Mouse (Mus musculus) heart, postnatal 0 days (tissue): ENCODE data around the gene Gpn3.

Source experiments
- CTCF ChIP-seq: IDR thresholded peaks from 2 replicates; pipeline ENCODE4 v1.5.1; 2016; ENCODE audit warnings: antibody characterized with exemption, control low read depth, low read depth
- EP300 ChIP-seq: IDR thresholded peaks from 2 replicates; pipeline ENCODE4 v1.6.1; 2016; ENCODE audit warnings: antibody characterized with exemption, low read depth

DNA sequence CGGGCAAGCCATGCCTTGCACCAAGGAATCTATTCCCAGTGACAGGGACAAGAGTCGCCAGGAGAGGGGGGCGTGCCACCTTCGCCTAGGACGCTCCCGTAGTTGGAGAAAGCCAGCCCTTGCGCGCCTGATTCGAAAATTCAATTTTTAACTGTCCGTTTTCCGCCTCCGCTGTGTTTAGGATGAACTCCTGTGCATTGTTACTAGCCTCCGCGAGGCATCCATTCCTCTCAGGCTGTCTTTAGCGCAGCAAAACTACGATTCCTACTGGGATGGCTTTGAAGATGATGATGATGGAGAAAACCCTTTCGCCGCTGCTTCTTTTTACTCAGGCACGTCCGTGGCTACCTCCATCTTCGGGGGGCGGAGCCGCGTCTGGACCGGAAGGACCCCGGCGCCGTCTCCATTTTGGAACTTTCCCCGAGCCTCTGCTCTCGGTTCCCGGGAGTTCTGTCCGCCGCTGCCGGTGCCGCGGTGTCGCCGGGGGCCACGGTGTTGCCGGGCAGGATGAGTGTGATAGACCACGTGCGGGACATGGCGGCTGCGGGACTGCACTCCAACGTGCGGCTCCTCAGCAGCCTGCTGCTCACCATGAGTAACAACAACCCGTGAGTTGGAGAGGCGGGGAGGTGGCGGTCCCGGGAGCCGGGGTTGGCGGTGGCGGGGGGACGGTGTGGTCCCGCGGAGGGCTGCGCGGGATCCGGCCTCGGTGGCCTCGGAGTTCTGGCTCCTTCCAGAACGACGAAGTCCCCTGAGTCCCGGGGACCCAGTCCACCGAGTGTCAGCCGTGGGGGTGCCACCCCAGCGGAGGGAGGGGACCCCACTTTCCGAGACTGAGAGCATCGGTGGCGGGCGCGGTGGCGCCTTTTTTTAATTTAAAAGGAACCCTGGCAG, 50.6 kb downstream of the Gpn3 start:
- TF ChIP-seq CTCF = peak; percentile 32
- TF ChIP-seq EP300 = peak; percentile 75
